In the genomic region with DNA sequence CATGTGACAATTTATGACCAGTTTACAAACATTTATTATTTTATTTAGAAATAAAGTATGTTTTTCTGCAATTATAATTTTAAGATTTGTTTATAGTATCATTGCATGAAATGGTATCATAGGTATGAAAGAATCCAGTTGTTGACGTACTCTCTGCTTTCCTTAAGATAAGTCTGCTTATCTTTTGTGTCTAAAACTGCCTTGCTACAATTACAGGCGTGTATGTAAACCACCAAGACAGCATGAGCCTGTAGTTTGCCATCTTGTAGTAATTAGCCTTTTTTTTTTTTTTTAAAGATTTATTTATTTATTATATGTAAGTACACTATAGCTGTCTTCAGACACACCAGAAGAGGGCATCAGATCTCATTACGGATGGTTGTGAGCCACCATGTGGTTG, we compare ENCODE assay signal across 35 mouse cellular contexts.
"Had no signal": no experiment of that assay in that cellular context is flagged by ENCODE, and none has a peak within 500 bp of the region (broad histone marks: within the 10 kb centered on the region; RNA-seq: fewer than 3 reads in every experiment).

No protein-coding gene starts in this region.

- H3K36me3 ChIP-seq: intestine, embryonic 15.5 days had no signal

- H3K4me2 ChIP-seq: heart, embryonic 11.5 days; heart, embryonic 12.5 days; heart, embryonic 13.5 days; heart, embryonic 15.5 days; hindbrain, embryonic 12.5 days; hindbrain, embryonic 13.5 days; hindbrain, embryonic 14.5 days; hindbrain, embryonic 15.5 days; intestine, embryonic 15.5 days; kidney, embryonic 15.5 days had no signal

- DNase-seq: heart, adult 2 months; heart, postnatal 10 days; heart, postnatal 14 days; heart, postnatal 36 days; heart, postnatal 4 days; kidney, adult 11 months; kidney, adult 18-20 months; kidney, adult 2 months; kidney, adult 8-10 months; kidney, adult 9 months; kidney, postnatal 10 days; kidney, postnatal 14 days; kidney, postnatal 25 days; kidney, postnatal 36 days; kidney, postnatal 4 days; layer of hippocampus, adult 9-11 months had no signal

- H3K27me3 ChIP-seq: heart, embryonic 12.5 days; heart, embryonic 13.5 days; heart, embryonic 15.5 days; hindbrain, embryonic 12.5 days; hindbrain, embryonic 13.5 days; hindbrain, embryonic 15.5 days; intestine, embryonic 15.5 days; kidney, embryonic 15.5 days had no signal

- ATAC-seq: hindbrain, embryonic 16.5 days; hindbrain, postnatal 0 days; inflammation-experienced regulatory T-cells, adult 6 months; intestine, embryonic 15.5 days; intestine, embryonic 16.5 days; intestine, postnatal 0 days had no signal

- H3K4me3 ChIP-seq: heart, adult 2 months; heart, embryonic 10.5 days; heart, embryonic 12.5 days; heart, embryonic 13.5 days; heart, embryonic 15.5 days; hindbrain, embryonic 10.5 days; hindbrain, embryonic 12.5 days; hindbrain, embryonic 13.5 days; hindbrain, embryonic 15.5 days; intestine, embryonic 15.5 days; kidney, embryonic 15.5 days; layer of hippocampus, adult 2 months had no signal

- H3K27ac ChIP-seq: heart, adult 2 months; heart, embryonic 10.5 days; heart, embryonic 13.5 days; heart, embryonic 15.5 days; hindbrain, embryonic 10.5 days; hindbrain, embryonic 12.5 days; hindbrain, embryonic 13.5 days; hindbrain, embryonic 14.5 days; hindbrain, embryonic 15.5 days; hindbrain, postnatal 0 days; intestine, embryonic 15.5 days; kidney, embryonic 15.5 days; kidney, postnatal 0 days; layer of hippocampus, adult 2 months had no signal

- H3K9ac ChIP-seq: heart, embryonic 12.5 days; heart, embryonic 13.5 days; heart, embryonic 15.5 days; hindbrain, embryonic 12.5 days; hindbrain, embryonic 13.5 days; hindbrain, embryonic 14.5 days; hindbrain, embryonic 15.5 days; intestine, embryonic 15.5 days; kidney, embryonic 15.5 days had no signal

- H3K4me1 ChIP-seq: heart, embryonic 10.5 days; heart, embryonic 12.5 days; heart, embryonic 13.5 days; heart, embryonic 15.5 days; hindbrain, embryonic 10.5 days; hindbrain, embryonic 12.5 days; hindbrain, embryonic 13.5 days; hindbrain, embryonic 15.5 days; intestine, embryonic 15.5 days; kidney, embryonic 15.5 days had no signal

- H3K9me3 ChIP-seq: heart, embryonic 10.5 days; heart, embryonic 12.5 days; heart, embryonic 13.5 days; heart, embryonic 15.5 days; hindbrain, embryonic 10.5 days; hindbrain, embryonic 12.5 days; hindbrain, embryonic 13.5 days; hindbrain, embryonic 15.5 days; intestine, embryonic 15.5 days; kidney, embryonic 15.5 days had no signal
